Mouse (Mus musculus): ENCODE measurements around the gene Ttll11. TPM values are rescaled to one million over a fixed set of nuclear protein-coding genes. Genes with fewer than 3 reads are reported as not detected.

Ttll11 gene
- polyA plus RNA-seq, 1 experiment from 2014 or later: 0.67 TPM

DNA sequence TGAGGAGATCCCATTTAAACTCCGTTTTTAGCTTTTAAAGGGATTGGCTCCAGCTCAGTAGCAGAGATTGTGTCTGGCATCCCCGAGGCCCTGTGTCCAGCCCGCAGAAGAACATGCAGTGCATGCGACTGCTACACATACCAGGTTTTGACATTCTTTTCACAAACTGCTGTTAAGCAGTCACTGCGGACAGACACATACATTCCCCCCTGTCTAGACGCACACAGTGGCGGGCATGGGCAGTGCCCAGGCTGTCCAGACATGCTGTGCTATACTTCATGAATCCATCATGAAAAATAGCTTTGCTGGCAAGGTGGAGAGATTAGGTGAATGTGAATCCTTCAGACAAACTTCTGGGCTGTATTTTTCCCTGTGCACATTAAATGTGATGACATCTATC lies 154.6 kb downstream of the Ttll11 start:
- Histone ChIP-seq H3K27me3 (replicated peaks) (no peaks in the 10 kb centered on the region), H3K4me3 (replicated peaks) (no peak overlapping the region), H3K4me2 (replicated peaks) (no peak overlapping the region), H3K9me3 (no peaks in the 10 kb centered on the region), H3K4me1 (replicated peaks) (no peaks in the 10 kb centered on the region), H3K27ac (no peak overlapping the region), H3K9ac (no peak overlapping the region), H3K36me3 (no peaks in the 10 kb centered on the region)
- 67% methylated on average over 7 of the region's 7 CpGs for WGBS
- no peak for ATAC-seq

DNA sequence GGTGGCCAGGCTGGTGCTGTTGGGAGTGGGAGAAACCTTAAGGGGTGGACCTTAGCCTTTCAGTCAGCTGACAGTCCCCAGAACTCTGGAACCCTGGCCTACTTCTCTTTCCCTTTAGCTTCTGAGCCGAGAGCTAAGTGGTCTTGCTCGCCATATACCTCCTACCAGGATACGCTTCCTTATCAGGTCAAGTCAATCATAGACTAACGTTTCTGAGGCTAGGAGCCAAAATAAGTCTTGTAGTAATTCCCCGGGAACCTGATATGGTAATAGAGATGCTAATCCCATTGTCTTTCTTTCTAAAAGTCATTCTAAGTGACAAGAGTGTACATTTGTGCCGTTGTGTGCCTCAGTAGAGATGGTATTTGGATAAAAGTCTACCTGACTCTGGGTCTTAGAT lies 156.1 kb downstream of the Ttll11 start:
- Histone ChIP-seq H3K27me3 (replicated peaks) (no peaks in the 10 kb centered on the region), H3K4me3 (replicated peaks) (no peak overlapping the region), H3K4me2 (replicated peaks) (no peak overlapping the region), H3K27ac (no peak overlapping the region), H3K9ac (no peak overlapping the region), H3K36me3 (no peaks in the 10 kb centered on the region), H3K9me3 (no peaks in the 10 kb centered on the region), H3K4me1 (replicated peaks) (no peaks in the 10 kb centered on the region)
- WGBS: 84% methylated on average over 6 of the region's 6 CpGs
- no peak for ATAC-seq

DNA sequence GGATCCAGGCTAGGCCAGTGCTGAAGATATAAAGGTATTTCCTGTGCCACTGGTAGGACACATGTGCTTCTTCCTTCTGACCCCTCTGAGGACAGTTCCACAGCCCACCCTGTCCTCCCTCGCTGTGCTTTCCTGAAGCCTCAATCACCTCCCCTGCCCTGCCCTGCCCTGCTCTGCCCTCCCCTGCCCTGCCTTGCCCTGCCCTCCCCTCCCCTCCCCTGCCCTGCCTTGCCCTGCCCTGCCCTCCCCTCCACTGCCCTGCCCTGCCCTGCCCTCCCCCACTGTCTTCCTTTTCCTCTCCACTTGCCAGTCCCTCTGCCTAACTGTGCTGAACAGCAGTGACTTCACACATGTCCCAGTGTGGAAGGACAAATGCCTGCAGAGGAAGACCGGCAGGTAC lies 160.8 kb downstream of the Ttll11 start:
- 47% methylated on average over 2 of the region's 2 CpGs for WGBS
- no peaks in the 10 kb centered on the region for H3K36me3 ChIP-seq
- H3K9me3 ChIP-seq: no peaks in the 10 kb centered on the region
- no peak overlapping the region for H3K9ac ChIP-seq
- H3K27ac ChIP-seq: no peak overlapping the region
- ATAC-seq: peak; percentile 63
- no peak overlapping the region for H3K4me3 ChIP-seq (replicated peaks)
- H3K27me3 ChIP-seq (replicated peaks): no peaks in the 10 kb centered on the region
- H3K4me1 ChIP-seq (replicated peaks): peaks cover 3% of the 10 kb centered on the region; the same call in 1 of the 2 replicates
- H3K4me2 ChIP-seq (replicated peaks): no peak overlapping the region

DNA sequence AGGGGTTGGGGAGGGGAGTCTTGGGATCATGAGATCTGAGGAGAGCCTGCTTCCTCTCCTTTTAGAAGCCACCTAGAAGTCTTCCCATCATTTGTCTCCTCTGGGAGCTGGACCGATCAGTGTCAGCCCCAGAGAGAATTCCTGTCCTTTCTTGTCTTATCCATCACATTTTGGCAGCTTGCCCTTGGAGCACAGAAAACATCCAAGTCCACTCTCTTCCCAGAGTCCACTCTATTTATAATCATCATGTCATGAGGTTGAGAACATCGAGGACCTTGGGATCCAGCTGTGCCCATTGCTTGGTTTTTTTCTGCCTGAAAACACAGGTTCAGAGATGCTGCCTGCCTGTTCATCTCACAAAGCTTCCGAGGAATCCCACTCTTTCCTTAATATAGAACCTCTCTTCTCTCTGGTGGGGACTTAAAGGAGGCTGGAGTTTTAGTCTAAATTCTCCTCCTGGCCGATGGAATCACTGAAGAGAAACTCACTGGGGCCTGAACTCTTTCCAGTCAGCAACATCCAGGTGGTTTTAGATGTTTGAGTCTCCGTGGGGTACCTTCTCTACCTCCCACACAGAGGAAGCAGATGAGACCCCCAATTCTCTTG lies 163.6 kb downstream of the Ttll11 start:
- H3K4me2 ChIP-seq (replicated peaks): no peak overlapping the region
- no peak overlapping the region for H3K9ac ChIP-seq
- no peaks in the 10 kb centered on the region for H3K27me3 ChIP-seq (replicated peaks)
- H3K27ac ChIP-seq: no peak overlapping the region
- WGBS: 66% methylated on average over 5 of the region's 5 CpGs
- ATAC-seq: no peak
- H3K4me1 ChIP-seq (replicated peaks): peaks cover 3% of the 10 kb centered on the region; the same call in 1 of the 2 replicates
- no peak overlapping the region for H3K4me3 ChIP-seq (replicated peaks)
- H3K36me3 ChIP-seq: no peaks in the 10 kb centered on the region
- no peaks in the 10 kb centered on the region for H3K9me3 ChIP-seq

DNA sequence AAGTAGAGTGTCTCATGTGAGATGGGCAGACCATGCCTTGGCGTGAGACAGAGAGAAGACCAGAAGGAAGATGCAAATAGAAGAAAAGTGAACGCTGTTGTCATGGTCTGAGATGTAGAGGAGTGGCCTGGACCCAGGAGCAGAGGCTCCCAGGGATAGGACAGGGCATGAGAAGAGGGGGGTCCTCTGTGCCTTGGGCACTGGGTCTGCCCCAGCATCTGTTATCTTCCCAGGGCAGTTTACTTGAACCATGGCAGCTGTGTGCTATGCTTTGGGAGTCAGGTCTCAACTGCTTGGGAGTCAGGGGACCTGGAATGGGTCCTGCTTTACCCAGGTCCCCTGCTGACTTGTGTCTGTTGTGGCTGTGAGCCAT lies 167.2 kb downstream of the Ttll11 start:
- Histone ChIP-seq H3K27ac (no peak overlapping the region), H3K27me3 (replicated peaks) (no peaks in the 10 kb centered on the region), H3K9me3 (no peaks in the 10 kb centered on the region), H3K4me1 (replicated peaks) (no peaks in the 10 kb centered on the region), H3K9ac (no peak overlapping the region), H3K4me3 (replicated peaks) (no peak overlapping the region), H3K36me3 (no peaks in the 10 kb centered on the region), H3K4me2 (replicated peaks) (no peak overlapping the region)
- no peak for ATAC-seq
- 61% methylated on average over 2 of the region's 2 CpGs for WGBS

DNA sequence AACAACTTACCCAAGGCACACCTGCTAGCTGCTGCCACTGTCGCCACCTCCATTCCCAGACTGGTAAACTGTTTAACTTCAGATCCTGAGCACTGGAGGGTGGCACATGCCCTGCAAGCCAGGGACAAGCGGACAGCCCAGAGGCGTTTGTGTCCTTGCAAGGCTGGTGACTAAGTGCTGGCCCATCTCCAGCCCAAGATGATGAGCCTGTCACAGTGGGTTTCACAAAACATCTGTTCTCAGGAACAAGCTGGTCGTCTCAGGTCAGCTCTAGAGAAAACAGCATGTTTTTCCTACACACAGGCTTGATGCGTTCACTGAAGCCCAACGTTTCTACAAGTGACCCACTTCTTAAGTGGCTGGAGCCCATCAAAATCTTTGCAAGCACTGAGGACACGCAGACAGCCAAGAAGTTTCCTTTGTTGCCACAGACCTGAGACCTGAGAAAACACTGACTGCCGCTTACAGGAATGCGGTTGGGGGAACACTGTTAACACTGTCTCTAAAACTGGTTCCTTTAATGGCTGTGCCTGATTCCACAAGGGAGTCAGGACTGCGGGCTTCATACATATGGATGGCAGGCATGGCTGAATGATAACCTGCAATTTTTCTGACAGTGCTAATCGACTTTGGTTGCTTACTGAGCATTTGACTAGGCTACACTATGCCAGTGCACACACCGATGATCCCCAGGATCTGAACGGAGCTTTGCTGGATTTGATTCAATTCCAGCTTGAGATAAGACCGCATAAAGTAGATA lies 167.7 kb downstream of the Ttll11 start:
- Histone ChIP-seq H3K4me1 (replicated peaks) (no peaks in the 10 kb centered on the region), H3K4me3 (replicated peaks) (no peak overlapping the region), H3K4me2 (replicated peaks) (no peak overlapping the region), H3K27ac (no peak overlapping the region), H3K9me3 (no peaks in the 10 kb centered on the region), H3K27me3 (replicated peaks) (no peaks in the 10 kb centered on the region), H3K36me3 (no peaks in the 10 kb centered on the region), H3K9ac (no peak overlapping the region)
- ATAC-seq: no peak
- WGBS: 59% methylated on average over 14 of the region's 14 CpGs

DNA sequence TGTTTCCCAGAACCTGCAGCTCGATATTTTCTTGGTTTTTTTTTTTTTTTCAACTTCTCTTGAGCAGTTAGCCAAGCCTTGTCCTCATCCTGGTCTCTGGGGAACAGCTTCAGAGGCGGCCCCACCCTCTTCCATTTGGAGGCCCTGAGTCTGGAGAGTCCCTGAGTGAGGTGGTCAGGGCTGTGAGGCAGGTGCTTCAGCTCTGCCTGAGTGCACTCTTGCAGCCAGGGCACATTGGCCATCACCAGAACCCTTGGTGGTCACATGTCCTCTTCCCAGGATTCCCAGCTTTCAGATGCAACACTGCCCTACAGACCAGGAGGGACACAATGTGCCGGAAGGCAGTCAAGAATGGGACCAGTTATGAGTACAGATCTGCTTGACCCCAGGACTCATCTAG lies 169.7 kb downstream of the Ttll11 start:
- H3K9me3 ChIP-seq: no peaks in the 10 kb centered on the region
- H3K9ac ChIP-seq: no peak overlapping the region
- H3K27me3 ChIP-seq (replicated peaks): no peaks in the 10 kb centered on the region
- no peaks in the 10 kb centered on the region for H3K36me3 ChIP-seq
- 78% methylated on average over 3 of the region's 3 CpGs for WGBS
- H3K27ac ChIP-seq: no peak overlapping the region
- no peak overlapping the region for H3K4me2 ChIP-seq (replicated peaks)
- H3K4me3 ChIP-seq (replicated peaks): no peak overlapping the region
- H3K4me1 ChIP-seq (replicated peaks): no peaks in the 10 kb centered on the region
- no peak for ATAC-seq

DNA sequence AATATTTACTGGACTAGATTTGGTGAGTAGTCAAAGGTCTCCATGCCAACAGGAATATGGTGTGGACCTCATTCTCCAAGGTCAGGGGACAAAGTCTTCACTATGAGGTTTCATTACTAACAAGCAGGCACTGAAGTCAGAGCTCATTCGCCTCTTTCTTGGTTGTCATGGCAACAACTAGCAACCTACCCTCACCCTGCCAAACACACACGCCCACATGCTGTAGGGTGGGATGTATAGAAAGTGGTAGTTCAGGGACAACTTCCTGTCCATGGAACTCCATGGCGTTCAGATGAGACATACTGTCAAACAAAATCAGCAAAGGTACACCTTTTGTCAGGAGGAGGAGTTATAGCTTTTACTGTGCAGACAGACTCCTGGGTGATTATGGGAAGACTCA lies 170.6 kb downstream of the Ttll11 start:
- Histone ChIP-seq H3K9ac (no peak overlapping the region), H3K4me2 (replicated peaks) (no peak overlapping the region), H3K27me3 (replicated peaks) (no peaks in the 10 kb centered on the region), H3K27ac (no peak overlapping the region), H3K36me3 (no peaks in the 10 kb centered on the region), H3K4me1 (replicated peaks) (no peaks in the 10 kb centered on the region), H3K4me3 (replicated peaks) (no peak overlapping the region), H3K9me3 (no peaks in the 10 kb centered on the region)
- 14% methylated on average over 3 of the region's 3 CpGs for WGBS
- ATAC-seq: no peak

DNA sequence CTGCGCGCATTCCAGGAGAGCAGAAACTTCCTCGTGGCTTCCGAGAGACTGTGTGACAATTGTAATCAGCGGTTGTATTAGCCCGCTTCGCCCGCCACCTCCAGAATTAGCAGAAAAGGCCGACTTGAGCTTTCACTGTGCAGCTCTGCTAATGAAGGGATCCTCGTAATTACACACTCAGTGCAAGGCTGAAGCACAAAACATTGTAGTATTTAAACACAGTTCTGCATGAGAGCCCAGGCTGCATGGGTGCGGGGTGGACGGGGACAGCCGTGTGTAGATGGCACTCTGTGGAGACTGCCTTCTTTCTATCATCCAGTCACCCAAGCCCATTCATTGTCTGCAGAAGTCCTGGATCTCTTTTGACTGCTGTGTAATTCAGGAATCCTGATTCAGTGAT lies 173.8 kb downstream of the Ttll11 start:
- WGBS: 82% methylated on average over 13 of the region's 13 CpGs
- Histone ChIP-seq H3K27ac (no peak overlapping the region), H3K9me3 (no peaks in the 10 kb centered on the region), H3K27me3 (replicated peaks) (no peaks in the 10 kb centered on the region), H3K4me1 (replicated peaks) (no peaks in the 10 kb centered on the region), H3K4me3 (replicated peaks) (no peak overlapping the region), H3K9ac (no peak overlapping the region), H3K36me3 (no peaks in the 10 kb centered on the region), H3K4me2 (replicated peaks) (no peak overlapping the region)
- no peak for ATAC-seq

DNA sequence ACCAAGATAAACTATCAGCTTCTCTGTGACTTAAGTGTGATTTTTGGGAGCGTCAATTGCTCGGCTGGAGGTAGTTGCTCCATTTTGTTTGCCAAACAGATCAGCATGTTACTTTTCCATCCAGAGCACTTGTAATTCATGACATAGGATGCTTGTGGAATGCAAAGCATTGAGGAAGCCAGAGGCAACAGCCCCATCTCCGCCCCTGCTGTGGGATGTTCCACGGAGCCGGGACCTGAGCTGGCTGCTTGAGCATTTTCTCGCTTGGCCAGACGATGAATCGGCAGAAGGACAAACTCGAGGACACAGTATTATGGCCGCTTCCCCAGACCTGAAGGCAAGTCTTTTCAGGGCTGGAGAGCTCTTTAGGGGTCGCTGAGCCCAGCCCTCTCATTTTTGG lies 176.6 kb downstream of the Ttll11 start:
- WGBS: 87% methylated on average over 11 of the region's 11 CpGs
- Histone ChIP-seq H3K4me3 (replicated peaks) (no peak overlapping the region), H3K9ac (no peak overlapping the region), H3K36me3 (no peaks in the 10 kb centered on the region), H3K27ac (no peak overlapping the region), H3K4me2 (replicated peaks) (no peak overlapping the region), H3K4me1 (replicated peaks) (no peaks in the 10 kb centered on the region), H3K9me3 (no peaks in the 10 kb centered on the region), H3K27me3 (replicated peaks) (no peaks in the 10 kb centered on the region)
- ATAC-seq: no peak

DNA sequence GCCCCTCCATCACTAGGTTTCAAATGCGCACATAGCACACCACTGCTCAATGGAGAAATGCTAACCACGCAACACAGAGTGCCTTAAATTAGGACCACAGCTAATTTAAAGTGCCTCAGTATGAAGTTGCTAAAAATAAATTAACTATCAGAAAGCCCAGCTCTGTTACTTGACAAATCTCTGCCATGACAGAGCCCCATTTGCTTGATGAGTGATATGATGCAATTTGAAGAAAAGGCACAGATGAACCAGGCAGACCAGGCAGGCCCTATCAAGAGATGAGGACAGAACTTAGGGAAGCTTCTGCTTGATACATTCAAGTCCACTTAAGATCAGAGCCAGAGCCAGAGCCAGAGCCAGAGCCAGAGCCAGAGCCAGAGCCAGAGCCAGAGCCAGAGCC lies 178.0 kb downstream of the Ttll11 start:
- WGBS: 96% methylated on average over 2 of the region's 2 CpGs
- H3K27ac ChIP-seq: no peak overlapping the region
- no peaks in the 10 kb centered on the region for H3K36me3 ChIP-seq

DNA sequence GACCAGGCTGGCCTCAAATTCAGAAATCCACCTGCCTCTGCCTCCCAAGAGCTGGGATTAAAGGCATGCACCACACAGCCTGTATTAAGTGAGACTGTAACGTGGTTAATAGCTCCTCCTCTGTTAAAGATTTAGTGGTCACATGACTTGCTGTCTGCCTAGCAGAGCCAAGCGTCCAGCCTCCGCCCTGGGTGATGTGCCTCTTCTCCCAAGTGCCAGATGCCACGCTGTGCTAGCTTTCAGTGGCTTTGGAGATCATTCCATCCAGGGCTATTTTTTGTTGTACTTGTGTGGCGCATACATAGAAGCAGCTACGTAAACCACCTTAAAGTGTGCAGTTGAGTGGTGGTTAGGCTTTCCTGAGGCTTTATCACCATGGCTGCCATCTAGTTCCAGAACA lies 180.6 kb downstream of the Ttll11 start:
- Histone ChIP-seq H3K4me1 (replicated peaks) (no peaks in the 10 kb centered on the region), H3K27me3 (replicated peaks) (no peaks in the 10 kb centered on the region), H3K27ac (no peak overlapping the region), H3K9me3 (no peaks in the 10 kb centered on the region), H3K4me2 (replicated peaks) (no peak overlapping the region), H3K36me3 (no peaks in the 10 kb centered on the region), H3K4me3 (replicated peaks) (no peak overlapping the region), H3K9ac (no peak overlapping the region)
- ATAC-seq: no peak
- 77% methylated on average over 6 of the region's 6 CpGs for WGBS

More for the DNA sequence above, 178.0 kb downstream of the Ttll11 start:
- Histone ChIP-seq H3K4me2 (replicated peaks) (no peak overlapping the region), H3K27me3 (replicated peaks) (no peaks in the 10 kb centered on the region), H3K4me3 (replicated peaks) (no peak overlapping the region), H3K9me3 (no peaks in the 10 kb centered on the region), H3K9ac (no peak overlapping the region), H3K4me1 (replicated peaks) (no peaks in the 10 kb centered on the region)
- no peak for ATAC-seq

DNA sequence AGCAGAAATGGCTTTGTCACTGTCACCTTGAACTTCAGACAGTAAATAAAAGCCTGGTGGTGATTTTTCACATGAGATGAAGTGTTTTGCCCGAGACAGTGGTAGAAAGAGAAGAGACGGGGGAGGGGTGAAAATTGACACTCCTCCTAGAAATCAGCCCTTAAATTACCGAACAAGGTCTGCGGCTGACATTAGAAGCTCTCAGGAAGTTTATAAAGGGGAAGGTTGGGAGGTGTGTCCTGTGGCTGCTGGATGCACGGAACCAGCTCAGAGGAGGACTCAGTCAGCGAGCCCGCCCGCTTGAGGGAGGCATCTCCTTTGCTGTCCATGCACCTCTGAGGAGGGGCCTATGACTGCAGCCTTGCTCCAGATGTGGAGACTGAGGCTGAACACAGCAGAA lies 181.7 kb downstream of the Ttll11 start:
- no peak overlapping the region for H3K9ac ChIP-seq
- H3K27me3 ChIP-seq (replicated peaks): no peaks in the 10 kb centered on the region
- no peaks in the 10 kb centered on the region for H3K36me3 ChIP-seq
- WGBS: 29% methylated on average over 8 of the region's 8 CpGs
- no peak overlapping the region for H3K4me3 ChIP-seq (replicated peaks)
- no peak for ATAC-seq
- H3K4me1 ChIP-seq (replicated peaks): no peaks in the 10 kb centered on the region
- H3K27ac ChIP-seq: no peak overlapping the region
- no peaks in the 10 kb centered on the region for H3K9me3 ChIP-seq
- H3K4me2 ChIP-seq (replicated peaks): no peak overlapping the region

All from intestine, embryonic 15.5 days (tissue).